Mouse (Mus musculus): Measurements from ENCODE around the gene Gm21739.
"Not testable (repeated sequence)": the region's sequence is repeated elsewhere in the genome, so short reads cannot be mapped to it uniquely, and the experiment has no call there.

Gene Gm21739

GRCm38 (mm10) chrY:44264344-44264743, at the start of gene Gm21739:
Gene Gm21739, minus strand, starts transcription at chrY:44264444.
- DNase-seq: not testable (repeated sequence)
